Mouse (Mus musculus) gastrocnemius, adult 2 months (tissue): Measurements from ENCODE around the gene Myh11. TPM values are rescaled to one million over a fixed set of nuclear protein-coding genes. Genes with fewer than 3 reads are reported as not detected.

ENCODE experiments used
- DNase-seq: peaks from one replicate; pipeline ENCODE4 v3.0.0; 2022
- H3K27ac ChIP-seq: fragments of 200-600 bp; 2 replicates; pipeline ENCODE4 v1.8.1; 2022; ENCODE audit warnings: mild to moderate bottlenecking
- H3K4me3 ChIP-seq: fragments of 200-600 bp; 2 replicates; pipeline ENCODE4 v1.8.1; 2022; ENCODE audit warnings: mild to moderate bottlenecking, moderate library complexity
- CTCF ChIP-seq: fragments of 200-600 bp; IDR thresholded peaks from 2 replicates; pipeline ENCODE4 v1.8.1; 2022; ENCODE audit warnings: antibody characterized with exemption, mild to moderate bottlenecking, moderate library complexity
- intact Hi-C: fragments of 180-260 bp; cut with DNase I; formaldehyde crosslinking; loops from one replicate; pipeline ENCODE4 v1.15.1; 2025
- microRNA-seq: library from miRNA; unstranded; fragments of <30 nt; microRNA quantifications from one replicate; pipeline ENCODE4 v1.2.0, GENCODE M21; 2021
- total RNA-seq, 2 experiments: library from RNA; stranded (reverse); gene quantifications; 2 replicates each; pipeline ENCODE4 v1.2.3; 2021

Gene Myh11
- total RNA-seq, 2 experiments from 2014 or later = 19.1 to 20.1 TPM

DNA sequence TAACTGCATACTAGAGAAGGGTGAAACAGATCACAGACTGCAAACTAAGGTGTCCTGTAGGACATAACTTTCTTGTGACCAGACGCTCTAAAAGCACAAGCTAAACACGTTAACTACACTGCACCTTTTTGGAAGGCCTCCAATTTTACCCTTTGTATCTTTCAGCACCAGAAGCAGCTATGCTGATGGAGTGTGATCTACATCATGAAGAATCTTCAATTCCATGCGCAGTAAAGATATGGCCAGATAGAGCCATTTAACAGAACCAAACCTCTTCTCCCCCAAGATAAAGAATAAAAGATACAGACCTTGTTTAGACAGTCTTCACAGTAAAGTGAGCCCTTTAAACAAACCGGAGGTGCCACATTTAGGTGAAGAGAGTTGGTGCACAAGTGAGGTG is 139.5 kb downstream of the Myh11 start:
- Histone ChIP-seq H3K4me3 (no peak overlapping the region), H3K27ac (no peak overlapping the region)
- DNase-seq = no peak
- TF ChIP-seq CTCF = no peak
- intact Hi-C loops = loop anchor here (10.0 kb wide), 2 partner anchors 477 to 1047 kb away; partner anchors contain the start of genes 3110001I22Rik, Bfar and Ercc4

DNA sequence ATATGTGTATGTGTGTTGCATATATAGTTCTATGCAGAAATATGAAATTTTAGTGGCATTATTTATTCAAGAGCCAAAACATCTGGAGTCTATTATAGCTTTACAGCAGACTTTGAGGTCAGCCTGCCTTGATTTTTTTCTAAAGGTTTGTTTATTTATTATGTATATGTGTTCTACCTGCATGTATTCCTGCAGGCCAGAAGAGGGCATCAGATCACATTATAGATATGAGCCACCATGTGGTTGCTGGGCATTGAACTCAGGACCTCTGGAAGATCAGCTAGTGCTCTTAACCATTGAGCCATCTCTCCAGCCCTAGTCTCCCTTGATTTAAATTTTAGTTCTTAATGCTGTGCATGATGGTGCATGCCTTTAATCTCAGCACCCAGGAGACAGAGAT is 143.5 kb downstream of the Myh11 start:
- H3K27ac ChIP-seq = no peak overlapping the region
- intact Hi-C loops = loop anchor here (10.0 kb wide), 1 partner anchor 47 kb away; no protein-coding TSS in a partner anchor
- no peak for DNase-seq
- H3K4me3 ChIP-seq = no peak overlapping the region
- peak; percentile 25; the same call in 1 of the 2 replicates for TF ChIP-seq CTCF

Small RNA genes lying within 50 kb of the gene (microRNA-seq; reads per million reads assigned to microRNA genes)
- 416 reads per million, percentile 65 among the genes with 10 or more reads in this experiment for gene Mir484

Other genes starting within 250 kb of the Myh11 start
- 10 to 100 TPM; 29.9 to 32.2 TPM for gene Nde1, start 128.1 kb downstream of the Myh11 start, total RNA-seq
- gene Marf1, start 128.0 kb downstream of the Myh11 start, total RNA-seq = 10 to 100 TPM; 20.9 to 25.6 TPM
- 10 to 100 TPM; 65.5 to 73.3 TPM for gene Fopnl, start 26.0 kb upstream of the Myh11 start, total RNA-seq
- gene Abcc1, start 70.2 kb upstream of the Myh11 start, total RNA-seq = 10 to 100 TPM; 21.6 to 25.0 TPM